Comparison of ENCODE assay signal across 24 mouse cellular contexts in the genomic region with DNA sequence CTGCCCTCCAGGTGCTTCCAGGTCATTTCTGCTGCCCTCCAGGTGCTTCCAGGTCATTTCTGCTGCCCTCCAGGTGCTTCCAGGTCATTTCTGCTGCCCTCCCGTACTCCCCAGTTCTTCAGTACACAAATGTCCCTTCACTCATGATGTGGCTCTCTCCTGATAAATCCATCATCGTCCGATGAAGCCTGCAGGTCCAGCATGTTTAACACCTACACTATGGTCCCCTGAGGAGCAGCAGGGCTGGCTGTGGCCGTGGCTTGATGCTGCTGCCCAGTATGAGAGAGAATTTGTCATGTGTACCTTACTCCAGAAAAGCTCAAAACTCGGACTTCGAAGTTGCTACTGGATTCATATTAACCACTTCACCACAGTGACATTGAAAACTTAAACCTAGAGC. TPM values are rescaled to one million over a fixed set of nuclear protein-coding genes. Genes with fewer than 3 reads are reported as not detected.
DNase-seq lines count a peak whose midpoint lies in the region; ATAC-seq lines count a peak whose summit lies in the region.
"Had no signal": no experiment of that assay in that cellular context is flagged by ENCODE, and none has a peak within 500 bp of the region (broad histone marks: within the 10 kb centered on the region; RNA-seq: fewer than 3 reads in every experiment).

No protein-coding gene starts in this region.

- H3K9me3 ChIP-seq in liver, embryonic 11.5 days (ENCODE audit: control insufficient read depth, low read length): no peaks in the 10 kb centered on the region
- no peaks in the 10 kb centered on the region for H3K9me3 ChIP-seq in liver, embryonic 12.5 days (replicated peaks)
- H3K9me3 ChIP-seq: embryonic facial prominence, embryonic 10.5 days; embryonic facial prominence, embryonic 12.5 days; forebrain, embryonic 13.5 days; forebrain, embryonic 15.5 days; G1E had no signal

- DNase-seq in heart, adult 11 months: peak; percentile 71
- no peak for DNase-seq in heart, postnatal 25 days (ENCODE audit: low spot score)
- peak; percentile 12 for DNase-seq in liver, embryonic 11.5 days (ENCODE audit: low spot score)
- peak; percentile 18 for DNase-seq in testis, postnatal 10 days (ENCODE audit: low spot score)
- no peak for DNase-seq in testis, postnatal 14 days (ENCODE audit: low spot score)
- DNase-seq: adrenal gland, adult 8-10 months; adrenal gland, postnatal 14 days; adrenal gland, postnatal 36 days; B cell, adult 2 months; cerebellum, adult 11-12 months; cerebellum, adult 2 months; cerebellum, adult 9-10 months; cerebellum, postnatal 10 days; cerebellum, postnatal 25 days had no signal

- intact Hi-C loops in heart, postnatal 25 days (cut with DNase I): loop anchor here (2.0 kb wide), 1 partner anchor 461 kb away; no protein-coding TSS in a partner anchor

- no peak for ATAC-seq in liver, embryonic 11.5 days (replicated peaks; ENCODE audit: low FRiP score)
- no peak for ATAC-seq in liver, embryonic 12.5 days
- ATAC-seq: activated CD4-positive, CD25-positive, alpha-beta regulatory T cell, adult 4 months; CD4-positive, CD25-positive, alpha-beta regulatory T cell, adult 4 months; forebrain, embryonic 13.5 days; forebrain, embryonic 15.5 days; Patski had no signal

- no peak overlapping the region for H3K4me3 ChIP-seq in liver, embryonic 11.5 days (ENCODE audit: low read depth, low read length)
- no peak overlapping the region for H3K4me3 ChIP-seq in liver, embryonic 12.5 days
- H3K4me3 ChIP-seq: embryonic facial prominence, embryonic 10.5 days; embryonic facial prominence, embryonic 12.5 days; forebrain, embryonic 13.5 days; forebrain, embryonic 15.5 days had no signal

- H3K9ac ChIP-seq in liver, embryonic 11.5 days (ENCODE audit: low read depth, low read length): no peak overlapping the region
- H3K9ac ChIP-seq in liver, embryonic 12.5 days: no peak overlapping the region
- H3K9ac ChIP-seq: embryonic facial prominence, embryonic 12.5 days; forebrain, embryonic 13.5 days; forebrain, embryonic 15.5 days had no signal

- no peaks in the 10 kb centered on the region for H3K4me1 ChIP-seq in liver, embryonic 11.5 days (replicated peaks; ENCODE audit: control insufficient read depth, insufficient read depth, low read length)
- H3K4me1 ChIP-seq in liver, embryonic 12.5 days: 0 out of 2 replicates have a peak, but pooled peaks cover 3% of the 10 kb centered on the region
- H3K4me1 ChIP-seq: embryonic facial prominence, embryonic 12.5 days; forebrain, embryonic 13.5 days; forebrain, embryonic 15.5 days had no signal

- no peak overlapping the region for H3K4me2 ChIP-seq in liver, embryonic 11.5 days
- H3K4me2 ChIP-seq in liver, embryonic 12.5 days: no peak overlapping the region
- H3K4me2 ChIP-seq: embryonic facial prominence, embryonic 12.5 days; forebrain, embryonic 13.5 days; forebrain, embryonic 15.5 days had no signal

- H3K27ac ChIP-seq in liver, embryonic 11.5 days (ENCODE audit: low read depth, low read length): no peak overlapping the region
- H3K27ac ChIP-seq in liver, embryonic 12.5 days: no peak overlapping the region
- H3K27ac ChIP-seq: embryonic facial prominence, embryonic 10.5 days; embryonic facial prominence, embryonic 12.5 days; forebrain, embryonic 13.5 days; forebrain, embryonic 15.5 days had no signal

- 71% methylated on average over 6 of the region's 6 CpGs for WGBS in liver, embryonic 11.5 days
- 60% methylated on average over 6 of the region's 6 CpGs for WGBS in liver, embryonic 12.5 days (ENCODE audit: insufficient replicate concordance)

- no peaks in the 10 kb centered on the region for H3K27me3 ChIP-seq in liver, embryonic 11.5 days (replicated peaks; ENCODE audit: control insufficient read depth, insufficient read depth, low read length)
- no peaks in the 10 kb centered on the region for H3K27me3 ChIP-seq in liver, embryonic 12.5 days (replicated peaks)
- H3K27me3 ChIP-seq: CH12.LX; embryonic facial prominence, embryonic 12.5 days; forebrain, embryonic 13.5 days; forebrain, embryonic 15.5 days; Patski had no signal

- H3K36me3 ChIP-seq in liver, embryonic 11.5 days (ENCODE audit: control insufficient read depth, insufficient read depth, low read length): no peaks in the 10 kb centered on the region
- H3K36me3 ChIP-seq in liver, embryonic 12.5 days: no peaks in the 10 kb centered on the region
- H3K36me3 ChIP-seq: embryonic facial prominence, embryonic 10.5 days; embryonic facial prominence, embryonic 12.5 days; forebrain, embryonic 15.5 days; G1E had no signal

RNA-seq across cellular contexts. Expression of a gene that starts 5.6 kb away (rescaled TPM):
- 1 to 10 TPM; 7.8 to 8.0 TPM for total RNA-seq in heart, postnatal 25 days (2021)
- 0.32 and 1.1 TPM in 2 replicates for polyA plus RNA-seq in liver, embryonic 11.5 days (2014; fragmentation: Nextera tagmentation; extraction: Ambion mirVana)
- polyA plus RNA-seq in liver, embryonic 12.5 days (2016; fragmentation: Nextera tagmentation; extraction: Ambion mirVana): 0.93 and 1.0 TPM in 2 replicates
- polyA plus RNA-seq: G1E had no signal

RNA-seq across cellular contexts. Expression of a gene that starts 14.8 kb away (rescaled TPM):
- total RNA-seq in heart, postnatal 25 days (2021): under 1 TPM; 0.14 to 0.23 TPM
- polyA plus RNA-seq in liver, embryonic 11.5 days (2014; fragmentation: Nextera tagmentation; extraction: Ambion mirVana): 0.40 and 0.45 TPM in 2 replicates
- 0.30 and 0.50 TPM in 2 replicates for polyA plus RNA-seq in liver, embryonic 12.5 days (2016; fragmentation: Nextera tagmentation; extraction: Ambion mirVana)
- polyA plus RNA-seq: G1E had no signal

RNA-seq across cellular contexts. Expression of a gene that starts 34.5 kb away (rescaled TPM):
- 1 to 10 TPM; 3.1 to 4.9 TPM for total RNA-seq in heart, postnatal 25 days (2021)
- polyA plus RNA-seq in liver, embryonic 11.5 days (2014; fragmentation: Nextera tagmentation; extraction: Ambion mirVana): 14.5 and 17.9 TPM in 2 replicates
- 11.4 and 12.9 TPM in 2 replicates for polyA plus RNA-seq in liver, embryonic 12.5 days (2016; fragmentation: Nextera tagmentation; extraction: Ambion mirVana)

RNA-seq across cellular contexts. Expression of a gene that starts 39.5 kb away (rescaled TPM):
- total RNA-seq in heart, postnatal 25 days (2021): 10 to 100 TPM; 10.9 to 11.2 TPM
- 2.7 and 3.3 TPM in 2 replicates for polyA plus RNA-seq in liver, embryonic 11.5 days (2014; fragmentation: Nextera tagmentation; extraction: Ambion mirVana)
- polyA plus RNA-seq in liver, embryonic 12.5 days (2016; fragmentation: Nextera tagmentation; extraction: Ambion mirVana): 2.0 and 2.2 TPM in 2 replicates
- polyA plus RNA-seq: G1E had no signal

RNA-seq across cellular contexts. Expression of a gene that starts 43.0 kb away (rescaled TPM):
- 10 to 100 TPM; 29.0 to 30.8 TPM for total RNA-seq in heart, postnatal 25 days (2021)
- 21.8 and 23.5 TPM in 2 replicates for polyA plus RNA-seq in liver, embryonic 11.5 days (2014; fragmentation: Nextera tagmentation; extraction: Ambion mirVana)
- 15.7 and 15.9 TPM in 2 replicates for polyA plus RNA-seq in liver, embryonic 12.5 days (2016; fragmentation: Nextera tagmentation; extraction: Ambion mirVana)
- total RNA-seq: G1E had no signal
- polyA plus RNA-seq: G1E had no signal

Comparison
In these comparisons a context has a peak if more than half of its experiments do, and no peak if none do; other contexts are left out.
1. DNase-seq: peak in heart, adult 11 months (single experiment), liver, embryonic 11.5 days (single experiment) and testis, postnatal 10 days (single experiment); none in heart, postnatal 25 days (single experiment) and testis, postnatal 14 days (single experiment).